Mouse (Mus musculus) lung, embryonic 16.5 days (tissue): ENCODE measurements around the gene Pja2. TPM values are rescaled to one million over a fixed set of nuclear protein-coding genes. Genes with fewer than 3 reads are reported as not detected.

Experiments used
- microRNA-seq: library from miRNA; unstranded; fragments of <30 nt; microRNA quantifications from one replicate; pipeline ENCODE4, GENCODE M21; 2016
- polyA plus RNA-seq: library from polyadenylated mRNA; unstranded; fragments of >200 nt; fragmentation: Nextera tagmentation; extraction: Ambion mirVana; gene quantifications from 2 replicates; pipeline ENCODE4 v1.2.1, GENCODE M21; 2015

Gene Pja2
- polyA plus RNA-seq, 1 experiment from 2014 or later, result 68.6 TPM

Small RNA genes within 50 kb of the gene (microRNA-seq; reads per million reads assigned to microRNA genes)
- gene Gm24194, result not detected
